Mouse (Mus musculus) layer of hippocampus, adult 9-11 months (tissue): ENCODE measurements around the gene Nuak1.

ENCODE experiments used
- DNase-seq: peaks from one replicate; pipeline ENCODE4 v3.0.0; 2022

Gene Nuak1

DNA sequence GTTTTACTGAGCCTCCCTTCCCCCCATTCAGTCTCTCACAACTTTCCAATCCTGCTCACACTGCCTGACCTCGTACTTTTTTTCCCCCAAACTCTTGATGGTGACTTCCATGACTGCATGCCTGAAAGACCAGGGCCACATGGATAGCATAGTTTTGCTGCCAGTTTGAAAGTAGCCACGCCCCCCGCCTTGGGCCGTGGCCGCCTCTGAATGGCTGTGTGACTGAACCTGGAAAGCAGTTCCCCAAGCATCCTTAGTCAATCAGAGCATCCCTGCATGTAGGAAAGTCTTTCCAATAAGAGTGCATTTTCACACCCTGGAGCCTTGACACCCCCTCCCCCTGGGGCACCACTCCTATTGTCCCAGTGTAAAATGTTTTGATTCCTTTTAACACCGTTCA lies 116.4 kb downstream of the Nuak1 start:
- DNase-seq: no peak
